Mouse (Mus musculus): ENCODE data around the gene Pdcd4. TPM values are rescaled to one million over a fixed set of nuclear protein-coding genes. Genes with fewer than 3 reads are reported as not detected.

The Pdcd4 gene
- polyA plus RNA-seq, 1 experiment: 78.8 TPM

- Histone ChIP-seq H3K27ac (ENCODE audit: insufficient read depth, low read length) (no peak overlapping the region), H3K9ac (ENCODE audit: low read depth, poor library complexity, severe bottlenecking) (no peak overlapping the region), H3K4me1 (ENCODE audit: control insufficient read depth, insufficient read depth, low read length) (no peaks in the 10 kb centered on the region), H3K27me3 (ENCODE audit: control insufficient read depth, insufficient read depth, low read length, poor library complexity, severe bottlenecking) (no peaks in the 10 kb centered on the region), H3K36me3 (ENCODE audit: control insufficient read depth, insufficient read depth, low read length, poor library complexity, severe bottlenecking) (peaks cover 3% of the 10 kb centered on the region; the same call in 1 of the 2 replicates), H3K9me3 (replicated peaks; ENCODE audit: control insufficient read depth, insufficient read depth, low read length, poor library complexity, severe bottlenecking) (peaks cover 4% of the 10 kb centered on the region; the same call in 1 of the 2 replicates), H3K4me3 (ENCODE audit: low read depth, low read length) (no peak overlapping the region)
- no peak for TF ChIP-seq EP300 (IDR thresholded peaks at IDR 0.05; ENCODE audit: insufficient read depth, low read depth, low read length)
- TF ChIP-seq POLR2A (IDR thresholded peaks at IDR 0.05; ENCODE audit: insufficient read depth, low read length): no peak
- TF ChIP-seq CTCF (IDR thresholded peaks at IDR 0.05; ENCODE audit: low read depth, low read length): no peak
Measured at GRCm38 (mm10) chr19:53926705-53927104, 34.7 kb downstream of the Pdcd4 start.

DNA sequence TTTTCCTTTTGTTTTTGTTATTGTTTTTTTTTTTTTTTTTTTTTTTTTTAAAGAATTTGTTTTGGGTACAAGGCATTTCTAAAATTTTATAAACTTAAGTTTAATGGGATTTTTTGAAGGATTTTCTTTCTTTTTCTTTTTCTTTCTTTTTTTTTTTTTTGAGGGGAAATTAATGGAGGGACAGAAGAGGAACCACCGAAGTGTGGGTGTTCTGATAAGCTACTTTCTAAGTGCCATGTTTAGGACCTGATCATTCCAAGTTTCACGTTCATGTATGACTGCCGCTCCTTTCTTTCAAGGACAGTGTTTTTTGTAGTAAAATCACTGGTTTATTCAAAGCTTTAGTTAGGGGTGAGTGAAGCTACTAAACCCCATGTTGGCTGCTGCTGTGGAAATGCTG is 37.2 kb downstream of the Pdcd4 start:
- H3K4me1 ChIP-seq (ENCODE audit: control insufficient read depth, insufficient read depth, low read length): no peaks in the 10 kb centered on the region
- no peak overlapping the region for H3K9ac ChIP-seq (ENCODE audit: low read depth, poor library complexity, severe bottlenecking)
- H3K27ac ChIP-seq (ENCODE audit: insufficient read depth, low read length): no peak overlapping the region
- no peak for TF ChIP-seq EP300 (IDR thresholded peaks at IDR 0.05; ENCODE audit: insufficient read depth, low read depth, low read length)
- no peak for TF ChIP-seq POLR2A (IDR thresholded peaks at IDR 0.05; ENCODE audit: insufficient read depth, low read length)
- no peak for TF ChIP-seq CTCF (IDR thresholded peaks at IDR 0.05; ENCODE audit: low read depth, low read length)
- no peaks in the 10 kb centered on the region for H3K27me3 ChIP-seq (ENCODE audit: control insufficient read depth, insufficient read depth, low read length, poor library complexity, severe bottlenecking)
- H3K9me3 ChIP-seq (replicated peaks; ENCODE audit: control insufficient read depth, insufficient read depth, low read length, poor library complexity, severe bottlenecking): peaks cover 4% of the 10 kb centered on the region; the same call in 1 of the 2 replicates
- no peak overlapping the region for H3K4me3 ChIP-seq (ENCODE audit: low read depth, low read length)
- peaks cover 3% of the 10 kb centered on the region; the same call in 1 of the 2 replicates for H3K36me3 ChIP-seq (ENCODE audit: control insufficient read depth, insufficient read depth, low read length, poor library complexity, severe bottlenecking)

DNA sequence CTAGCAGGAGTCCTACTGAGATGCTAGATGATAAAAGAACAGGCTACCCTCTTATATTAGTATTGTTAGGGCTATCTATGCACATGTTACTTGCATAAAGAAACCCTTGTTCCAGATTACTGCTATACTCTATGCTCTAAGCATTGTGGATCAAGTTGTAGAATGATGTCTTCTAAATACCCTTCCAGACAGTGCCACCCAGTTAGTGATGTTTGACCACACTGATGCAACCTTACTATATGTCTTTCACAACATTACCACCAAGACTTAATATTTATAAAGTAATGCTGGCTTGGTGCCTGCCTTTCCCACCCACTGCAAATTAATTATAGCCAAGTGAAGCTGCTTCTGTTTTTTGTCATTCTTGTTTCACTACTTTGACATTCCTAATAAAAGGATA is 41.0 kb downstream of the Pdcd4 start:
- Histone ChIP-seq H3K36me3 (ENCODE audit: control insufficient read depth, insufficient read depth, low read length, poor library complexity, severe bottlenecking) (peaks cover 3% of the 10 kb centered on the region; the same call in 1 of the 2 replicates), H3K9ac (ENCODE audit: low read depth, poor library complexity, severe bottlenecking) (no peak overlapping the region), H3K27ac (ENCODE audit: insufficient read depth, low read length) (no peak overlapping the region), H3K27me3 (ENCODE audit: control insufficient read depth, insufficient read depth, low read length, poor library complexity, severe bottlenecking) (no peaks in the 10 kb centered on the region), H3K4me1 (ENCODE audit: control insufficient read depth, insufficient read depth, low read length) (no peaks in the 10 kb centered on the region), H3K4me3 (ENCODE audit: low read depth, low read length) (no peak overlapping the region), H3K9me3 (replicated peaks; ENCODE audit: control insufficient read depth, insufficient read depth, low read length, poor library complexity, severe bottlenecking) (no peaks in the 10 kb centered on the region)
- TF ChIP-seq EP300 (IDR thresholded peaks at IDR 0.05; ENCODE audit: insufficient read depth, low read depth, low read length) (no peak), POLR2A (IDR thresholded peaks at IDR 0.05; ENCODE audit: insufficient read depth, low read length) (no peak), CTCF (IDR thresholded peaks at IDR 0.05; ENCODE audit: low read depth, low read length) (no peak)

- Histone ChIP-seq H3K36me3 (ENCODE audit: control insufficient read depth, insufficient read depth, low read length, poor library complexity, severe bottlenecking) (peaks cover 3% of the 10 kb centered on the region; the same call in 1 of the 2 replicates), H3K9me3 (replicated peaks; ENCODE audit: control insufficient read depth, insufficient read depth, low read length, poor library complexity, severe bottlenecking) (no peaks in the 10 kb centered on the region), H3K27ac (ENCODE audit: insufficient read depth, low read length) (no peak overlapping the region), H3K9ac (ENCODE audit: low read depth, poor library complexity, severe bottlenecking) (no peak overlapping the region), H3K4me1 (ENCODE audit: control insufficient read depth, insufficient read depth, low read length) (no peaks in the 10 kb centered on the region), H3K27me3 (ENCODE audit: control insufficient read depth, insufficient read depth, low read length, poor library complexity, severe bottlenecking) (no peaks in the 10 kb centered on the region), H3K4me3 (ENCODE audit: low read depth, low read length) (no peak overlapping the region)
- TF ChIP-seq CTCF (IDR thresholded peaks at IDR 0.05; ENCODE audit: low read depth, low read length) (no peak), POLR2A (IDR thresholded peaks at IDR 0.05; ENCODE audit: insufficient read depth, low read length) (no peak), EP300 (IDR thresholded peaks at IDR 0.05; ENCODE audit: insufficient read depth, low read depth, low read length) (no peak)
Measured at GRCm38 (mm10) chr19:53934046-53934445, 42.0 kb downstream of the Pdcd4 start.

GRCm38 (mm10) chr19:53939467-53939866 is 47.4 kb downstream of the Pdcd4 start:
- no peaks in the 10 kb centered on the region for H3K9me3 ChIP-seq (replicated peaks; ENCODE audit: control insufficient read depth, insufficient read depth, low read length, poor library complexity, severe bottlenecking)
- H3K27me3 ChIP-seq (ENCODE audit: control insufficient read depth, insufficient read depth, low read length, poor library complexity, severe bottlenecking): no peaks in the 10 kb centered on the region
- no peak overlapping the region for H3K27ac ChIP-seq (ENCODE audit: insufficient read depth, low read length)
- H3K4me1 ChIP-seq (ENCODE audit: control insufficient read depth, insufficient read depth, low read length): no peaks in the 10 kb centered on the region
- TF ChIP-seq POLR2A (IDR thresholded peaks at IDR 0.05; ENCODE audit: insufficient read depth, low read length) (no peak), CTCF (IDR thresholded peaks at IDR 0.05; ENCODE audit: low read depth, low read length) (no peak), EP300 (IDR thresholded peaks at IDR 0.05; ENCODE audit: insufficient read depth, low read depth, low read length) (no peak)
- no peak overlapping the region for H3K4me3 ChIP-seq (ENCODE audit: low read depth, low read length)
- no peak overlapping the region for H3K9ac ChIP-seq (ENCODE audit: low read depth, poor library complexity, severe bottlenecking)
- no peaks in the 10 kb centered on the region for H3K36me3 ChIP-seq (ENCODE audit: control insufficient read depth, insufficient read depth, low read length, poor library complexity, severe bottlenecking)

DNA sequence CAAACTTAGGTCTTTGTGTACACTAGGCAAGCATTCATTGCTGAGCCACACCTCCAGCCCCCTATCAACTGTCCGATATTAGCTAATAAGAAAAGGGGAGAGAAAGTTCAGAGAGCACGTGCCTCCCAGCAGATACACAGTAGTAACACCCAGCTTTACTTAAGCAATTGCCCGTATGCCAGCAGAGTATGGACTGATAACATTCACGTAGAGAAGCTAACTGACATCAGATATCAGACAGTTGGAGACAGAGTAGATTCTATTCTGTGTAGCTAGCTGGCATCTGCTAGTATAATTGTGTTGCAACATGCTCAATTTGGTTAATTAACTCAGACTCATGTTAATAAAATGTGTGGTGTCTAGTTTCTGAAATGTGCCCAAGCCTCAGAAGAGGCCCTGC is 49.1 kb downstream of the Pdcd4 start:
- H3K9ac ChIP-seq (ENCODE audit: low read depth, poor library complexity, severe bottlenecking): no peak overlapping the region
- TF ChIP-seq CTCF (IDR thresholded peaks at IDR 0.05; ENCODE audit: low read depth, low read length) (no peak), POLR2A (IDR thresholded peaks at IDR 0.05; ENCODE audit: insufficient read depth, low read length) (no peak), EP300 (IDR thresholded peaks at IDR 0.05; ENCODE audit: insufficient read depth, low read depth, low read length) (no peak)
- H3K27ac ChIP-seq (ENCODE audit: insufficient read depth, low read length): no peak overlapping the region
- H3K4me1 ChIP-seq (ENCODE audit: control insufficient read depth, insufficient read depth, low read length): no peaks in the 10 kb centered on the region
- no peaks in the 10 kb centered on the region for H3K27me3 ChIP-seq (ENCODE audit: control insufficient read depth, insufficient read depth, low read length, poor library complexity, severe bottlenecking)
- H3K4me3 ChIP-seq (ENCODE audit: low read depth, low read length): no peak overlapping the region
- no peaks in the 10 kb centered on the region for H3K36me3 ChIP-seq (ENCODE audit: control insufficient read depth, insufficient read depth, low read length, poor library complexity, severe bottlenecking)
- H3K9me3 ChIP-seq (replicated peaks; ENCODE audit: control insufficient read depth, insufficient read depth, low read length, poor library complexity, severe bottlenecking): no peaks in the 10 kb centered on the region

All from ES-Bruce4 (cell line).